Comparison of ENCODE assay signal across 8 mouse cellular contexts in genomic region chr10:53378296-53378695, GRCm38 (mm10). TPM values are rescaled to one million over a fixed set of nuclear protein-coding genes. Genes with fewer than 3 reads are reported as not detected.
DNase-seq lines count a peak whose midpoint lies in the region; ATAC-seq lines count a peak whose summit lies in the region.

No protein-coding gene starts in this region.

- peaks cover 20% of the 10 kb centered on the region for H3K4me1 ChIP-seq in heart, embryonic 16.5 days (ENCODE audit: control insufficient read depth, insufficient read depth, low read length)
- H3K4me1 ChIP-seq in embryonic facial prominence, embryonic 12.5 days = peaks cover 14% of the 10 kb centered on the region; the same call in 1 of the 2 replicates
- peaks cover 30% of the 10 kb centered on the region for H3K4me1 ChIP-seq in hindbrain, embryonic 14.5 days (replicated peaks; ENCODE audit: control insufficient read depth, insufficient read depth, low read length)
- H3K4me1 ChIP-seq in midbrain, embryonic 11.5 days (ENCODE audit: control insufficient read depth, insufficient read depth, low read length) = peaks cover 12% of the 10 kb centered on the region

- peak overlapping the region; percentile 96 for H3K9ac ChIP-seq in heart, embryonic 16.5 days (ENCODE audit: low read length)
- peak overlapping the region; percentile 93 for H3K9ac ChIP-seq in embryonic facial prominence, embryonic 12.5 days
- peak overlapping the region; percentile 99 for H3K9ac ChIP-seq in hindbrain, embryonic 14.5 days
- H3K9ac ChIP-seq in midbrain, embryonic 11.5 days (ENCODE audit: low read length) = peak overlapping the region; percentile 94; the same call in 1 of the 2 replicates

- 65% methylated on average over 6 of the region's 6 CpGs for WGBS in heart, embryonic 16.5 days
- 63% methylated on average over 6 of the region's 6 CpGs for WGBS in embryonic facial prominence, embryonic 12.5 days
- 69% methylated on average over 6 of the region's 6 CpGs for WGBS in hindbrain, embryonic 14.5 days
- WGBS in midbrain, embryonic 11.5 days = 86% methylated on average over 6 of the region's 6 CpGs

- no peaks in the 10 kb centered on the region for H3K27me3 ChIP-seq in heart, embryonic 16.5 days (ENCODE audit: control insufficient read depth, insufficient read depth, low read length)
- no peaks in the 10 kb centered on the region for H3K27me3 ChIP-seq in embryonic facial prominence, embryonic 12.5 days
- H3K27me3 ChIP-seq in hindbrain, embryonic 14.5 days (ENCODE audit: control insufficient read depth, insufficient read depth, low read length) = no peaks in the 10 kb centered on the region
- H3K27me3 ChIP-seq in midbrain, embryonic 11.5 days (ENCODE audit: control insufficient read depth, insufficient read depth, low read length) = no peaks in the 10 kb centered on the region

- intact Hi-C loops in heart, postnatal 14 days (cut with DNase I) = loop anchor here (2.0 kb wide), 2 partner anchors 59 to 89 kb away; no protein-coding TSS in a partner anchor

- H3K9me3 ChIP-seq in heart, embryonic 16.5 days (replicated peaks; ENCODE audit: control insufficient read depth, low read length) = peaks cover 3% of the 10 kb centered on the region
- H3K9me3 ChIP-seq in embryonic facial prominence, embryonic 12.5 days = no peaks in the 10 kb centered on the region
- H3K9me3 ChIP-seq in hindbrain, embryonic 14.5 days (ENCODE audit: control insufficient read depth, low read length) = no peaks in the 10 kb centered on the region; the same call in 1 of the 2 replicates
- no peaks in the 10 kb centered on the region for H3K9me3 ChIP-seq in midbrain, embryonic 11.5 days (ENCODE audit: control insufficient read depth, low read length)

- DNase-seq in heart, postnatal 14 days = no peak
- no peak for DNase-seq in hindbrain, embryonic 14.5 days (ENCODE audit: low spot score)
- DNase-seq in midbrain, embryonic 11.5 days (ENCODE audit: low spot score, missing footprints) = peak; percentile 83
- DNase-seq in thymus, postnatal 10 days (ENCODE audit: low spot score in 2 of 2) = no peak
- no peak for DNase-seq in thymus, postnatal 4 days
- no peak for DNase-seq in T-cell, adult 2 months (ENCODE audit: low spot score)

- no peaks in the 10 kb centered on the region; the same call in 1 of the 2 replicates for H3K36me3 ChIP-seq in heart, embryonic 16.5 days (ENCODE audit: control insufficient read depth, insufficient read depth)
- H3K36me3 ChIP-seq in embryonic facial prominence, embryonic 12.5 days = no peaks in the 10 kb centered on the region
- no peaks in the 10 kb centered on the region for H3K36me3 ChIP-seq in hindbrain, embryonic 14.5 days (replicated peaks; ENCODE audit: control insufficient read depth, insufficient read depth)
- H3K36me3 ChIP-seq in midbrain, embryonic 11.5 days (ENCODE audit: control insufficient read depth, insufficient read depth, low read length) = no peaks in the 10 kb centered on the region

- ATAC-seq in heart, embryonic 16.5 days (replicated peaks; ENCODE audit: extremely low read depth, insufficient read depth, low FRiP score) = no peak
- no peak for ATAC-seq in embryonic facial prominence, embryonic 12.5 days (ENCODE audit: insufficient number of reproducible peaks, insufficient read depth, low FRiP score, low TSS enrichment)
- ATAC-seq in hindbrain, embryonic 14.5 days (ENCODE audit: low FRiP score) = no peak
- ATAC-seq in midbrain, embryonic 11.5 days (ENCODE audit: low FRiP score) = no peak

- peak overlapping the region; percentile 86 for H3K4me3 ChIP-seq in heart, embryonic 16.5 days (ENCODE audit: low read length)
- peak overlapping the region; percentile 84 for H3K4me3 ChIP-seq in embryonic facial prominence, embryonic 12.5 days
- peak overlapping the region; percentile 98 for H3K4me3 ChIP-seq in hindbrain, embryonic 14.5 days (replicated peaks; ENCODE audit: low read length)
- peak overlapping the region; percentile 83 for H3K4me3 ChIP-seq in midbrain, embryonic 11.5 days (ENCODE audit: low read depth, low read length)

- 0 out of 2 replicates have a peak overlapping the region, but pooled peaks have one; percentile 20 for H3K27ac ChIP-seq in heart, embryonic 16.5 days (ENCODE audit: low read length)
- no peak overlapping the region for H3K27ac ChIP-seq in embryonic facial prominence, embryonic 12.5 days
- H3K27ac ChIP-seq in hindbrain, embryonic 14.5 days = no peak overlapping the region
- no peak overlapping the region for H3K27ac ChIP-seq in midbrain, embryonic 11.5 days (ENCODE audit: low read depth, low read length)

- peak overlapping the region; percentile 73 for H3K4me2 ChIP-seq in heart, embryonic 16.5 days (ENCODE audit: low read depth, low read length)
- peak overlapping the region; percentile 55 for H3K4me2 ChIP-seq in embryonic facial prominence, embryonic 12.5 days (replicated peaks)
- peak overlapping the region; percentile 71 for H3K4me2 ChIP-seq in hindbrain, embryonic 14.5 days (replicated peaks)
- H3K4me2 ChIP-seq in midbrain, embryonic 11.5 days = peak overlapping the region; percentile 62

RNA-seq across cellular contexts. Expression of gene Cep85l, which starts 1.5 kb away (rescaled TPM):
- polyA plus RNA-seq in heart, embryonic 16.5 days (2015; fragmentation: Nextera tagmentation; extraction: Ambion mirVana) = 4.7 and 5.1 TPM in 2 replicates
- 10 to 100 TPM; 18.8 to 21.0 TPM for total RNA-seq in heart, postnatal 14 days (2021)
- 7.9 and 8.3 TPM in 2 replicates for polyA plus RNA-seq in embryonic facial prominence, embryonic 12.5 days (2016; fragmentation: Nextera tagmentation; extraction: Ambion mirVana)
- 6.0 and 7.8 TPM in 2 replicates for polyA plus RNA-seq in hindbrain, embryonic 14.5 days (2014; fragmentation: Nextera tagmentation; extraction: Ambion mirVana)
- 3.8 and 4.4 TPM in 2 replicates for polyA plus RNA-seq in midbrain, embryonic 11.5 days (2014; fragmentation: Nextera tagmentation; extraction: Ambion mirVana)

RNA-seq across cellular contexts. Expression of gene Pln, which starts 40.8 kb away (rescaled TPM):
- polyA plus RNA-seq in heart, embryonic 16.5 days (2015; fragmentation: Nextera tagmentation; extraction: Ambion mirVana) = 1,143 and 1,291 TPM in 2 replicates
- total RNA-seq in heart, postnatal 14 days (2021) = 1,000 to 10,000 TPM; 4,906 to 5,350 TPM
- 2.1 TPM in 2 replicates for polyA plus RNA-seq in embryonic facial prominence, embryonic 12.5 days (2016; fragmentation: Nextera tagmentation; extraction: Ambion mirVana)
- polyA plus RNA-seq in hindbrain, embryonic 14.5 days (2014; fragmentation: Nextera tagmentation; extraction: Ambion mirVana) = 0.80 and 1.5 TPM in 2 replicates
- polyA plus RNA-seq in midbrain, embryonic 11.5 days (2014; fragmentation: Nextera tagmentation; extraction: Ambion mirVana) = 1.1 and 1.4 TPM in 2 replicates

Comparison
In these comparisons a context has a peak if more than half of its experiments do, and no peak if none do; other contexts are left out.
1. RNA of gene Pln, which starts 40.8 kb away (polyA plus RNA-seq): 1,143 to 1,291 TPM in heart, embryonic 16.5 days; 2.1 TPM in embryonic facial prominence, embryonic 12.5 days, 0.80 to 1.5 TPM in hindbrain, embryonic 14.5 days and 1.1 to 1.4 TPM in midbrain, embryonic 11.5 days; every median in the first group is over 100 times any median in the second.
2. Peak in every context shown above with its lines, with median percentiles within 50 percentile points of each other: H3K4me2 ChIP-seq, H3K4me3 ChIP-seq and H3K9ac ChIP-seq.